Mouse (Mus musculus) myocyte (in vitro differentiated cells): ENCODE measurements at regions not wholly inside any gene's neighbourhood (a gene's known extent, or its start where the extent isn't known, plus 50 kb on each side); places are given as distances from the start of the nearest gene placed in this dataset.

Experiments used
- CEBPB ChIP-seq: IDR thresholded peaks from 2 replicates; pipeline ENCODE4 v1.6.1; 2011; ENCODE audit warnings: mild to moderate bottlenecking, moderate library complexity; ENCODE audit not compliant: poor library complexity, insufficient read depth, severe bottlenecking
- E2F4 ChIP-seq: IDR thresholded peaks from one replicate; pipeline ENCODE4 v1.6.1; 2011; ENCODE audit warnings: mild to moderate bottlenecking, control low read depth, moderate library complexity; ENCODE audit not compliant: insufficient read depth
- MAX ChIP-seq: IDR thresholded peaks from one replicate; pipeline ENCODE4 v1.6.1; 2011; ENCODE audit warnings: low read depth, mild to moderate bottlenecking, control low read depth
- MYOD1 ChIP-seq, 3 experiments: IDR thresholded peaks; one replicate each; pipeline ENCODE4 v1.6.1; 2011; ENCODE audit warnings: control low read depth in 2 of 3, low read depth in 2 of 3, mild to moderate bottlenecking in 2 of 3, moderate library complexity in 1 of 3; ENCODE audit not compliant: insufficient read length in 2 of 3, control insufficient read depth in 1 of 3
- MYOG ChIP-seq, 3 experiments: IDR thresholded peaks; one replicate each; pipeline ENCODE4 v1.6.1; 2011; ENCODE audit warnings: control low read depth in 2 of 3, low read depth in 2 of 3, mild to moderate bottlenecking in 2 of 3; ENCODE audit not compliant: insufficient read length in 2 of 3, control insufficient read depth in 1 of 3, insufficient read depth in 1 of 3
- POLR2A ChIP-seq: IDR thresholded peaks from one replicate; pipeline ENCODE4 v1.6.1; 2011; ENCODE audit warnings: low read depth, mild to moderate bottlenecking, control low read depth, moderate library complexity; ENCODE audit not compliant: insufficient read length
- POLR2AphosphoS2 ChIP-seq: IDR thresholded peaks from one replicate; pipeline ENCODE4 v1.6.1; 2011; ENCODE audit warnings: low read depth, control low read depth; ENCODE audit not compliant: insufficient read length
- REST ChIP-seq: IDR thresholded peaks from one replicate; pipeline ENCODE4 v1.6.1; 2011; ENCODE audit warnings: mild to moderate bottlenecking, control low read depth, moderate library complexity; ENCODE audit not compliant: insufficient read depth, insufficient read length
- SRF ChIP-seq: IDR thresholded peaks from one replicate; pipeline ENCODE4 v1.6.1; 2011; ENCODE audit warnings: low read depth; ENCODE audit not compliant: control insufficient read depth, insufficient read length
- TCF12 ChIP-seq: IDR thresholded peaks from one replicate; pipeline ENCODE4 v1.6.1; 2011; ENCODE audit warnings: mild to moderate bottlenecking, control low read depth; ENCODE audit not compliant: poor library complexity, insufficient read depth, severe bottlenecking
- TCF3 ChIP-seq: IDR thresholded peaks from one replicate; pipeline ENCODE4 v1.6.1; 2011; ENCODE audit warnings: low read depth, control low read depth; ENCODE audit not compliant: insufficient read length
- USF1 ChIP-seq: IDR thresholded peaks from one replicate; pipeline ENCODE4 v1.6.1; 2011; ENCODE audit warnings: low read depth, mild to moderate bottlenecking, control low read depth, moderate library complexity

- TF ChIP-seq MAX = no peak
- no peak for TF ChIP-seq TCF12
- no peak for TF ChIP-seq MYOD1 (IDR thresholded peaks at IDR 0.05; ENCODE audit: control insufficient read depth in 1 of 3, insufficient read length in 2 of 3, low read depth in 2 of 3)
- TF ChIP-seq POLR2A = no peak
- TF ChIP-seq POLR2AphosphoS2 = no peak
- TF ChIP-seq E2F4 = no peak
- no peak for TF ChIP-seq TCF3
- no peak for TF ChIP-seq SRF
- TF ChIP-seq USF1 = no peak
- TF ChIP-seq MYOG (IDR thresholded peaks at IDR 0.05; ENCODE audit: control insufficient read depth in 1 of 3, insufficient read depth in 1 of 3, insufficient read length in 2 of 3, low read depth in 2 of 3) = no peak
- no peak for TF ChIP-seq CEBPB
- TF ChIP-seq REST = no peak
Measured at GRCm38 (mm10) chr5:85612606-85613005, 452.8 kb downstream of the Cenpc1 start.
